Mouse (Mus musculus) kidney, postnatal 0 days (tissue): Measurements from ENCODE around the gene 1700028P14Rik. TPM values are rescaled to one million over a fixed set of nuclear protein-coding genes. Genes with fewer than 3 reads are reported as not detected.

Source experiments
- ATAC-seq: fragments of 200-750 bp; cut with Nextera tagmentation; replicated peaks from 2 replicates; pipeline ENCODE4 v1.8.0; 2017; ENCODE audit warnings: low read depth, moderate number of reproducible peaks, moderate TSS enrichment, moderate library complexity; ENCODE audit not compliant: low FRiP score
- DNase-seq: peaks from one replicate; pipeline ENCODE4 v3.0.0-alpha.2; 2016; ENCODE audit warnings: low spot score
- H3K27ac ChIP-seq: fragments of 300-500 bp; sonication (generic); 2 replicates; pipeline ENCODE4 v1.5.1; 2014; ENCODE audit warnings: mild to moderate bottlenecking
- H3K27me3 ChIP-seq: fragments of 300-500 bp; sonication (generic); 2 replicates; pipeline ENCODE4 v1.6.1; 2014; ENCODE audit warnings: low read length, mixed read lengths; ENCODE audit not compliant: insufficient read depth
- H3K36me3 ChIP-seq: fragments of 300-500 bp; sonication (generic); 2 replicates; pipeline ENCODE4 v1.6.1; 2014; ENCODE audit warnings: low read length, mixed read lengths; ENCODE audit not compliant: insufficient read depth
- H3K4me1 ChIP-seq: fragments of 300-500 bp; sonication (generic); replicated peaks from 2 replicates; pipeline ENCODE4 v1.6.1; 2014; ENCODE audit warnings: antibody characterized with exemption, low read length, mixed read lengths; ENCODE audit not compliant: insufficient read depth
- H3K4me2 ChIP-seq: fragments of 300-500 bp; sonication (generic); 2 replicates; pipeline ENCODE4 v1.6.1; 2014; ENCODE audit warnings: mild to moderate bottlenecking, low read length, moderate library complexity, mixed read lengths
- H3K4me3 ChIP-seq: fragments of 300-500 bp; sonication (generic); replicated peaks from 2 replicates; pipeline ENCODE4 v1.5.1; 2014; ENCODE audit warnings: low read depth, low read length
- H3K9ac ChIP-seq: fragments of 300-500 bp; sonication (generic); 2 replicates; pipeline ENCODE4 v1.6.1; 2014; ENCODE audit warnings: low read depth, low read length
- H3K9me3 ChIP-seq: fragments of 300-500 bp; sonication (generic); replicated peaks from 2 replicates; pipeline ENCODE4 v1.6.1; 2016; ENCODE audit warnings: low read length, inconsistent platforms, mixed read lengths
- CTCF ChIP-seq: IDR thresholded peaks from 2 replicates; pipeline ENCODE4 v1.5.1; 2016; ENCODE audit warnings: antibody characterized with exemption, low read depth, mild to moderate bottlenecking, moderate library complexity
- WGBS: fragments of 180-500 bp; shearing (Covaris S2); extraction: QIAGEN DNeasy Blood & Tissue Kit; methylation state at CpG from one replicate; pipeline ENCODE4 v1.1.7; 2014; 5-methylcytosine and 5-hydroxymethylcytosine counted together
- polyA plus RNA-seq: library from polyadenylated mRNA; unstranded; fragments of >200 nt; fragmentation: Nextera tagmentation; extraction: Ambion mirVana; gene quantifications from 2 replicates; pipeline ENCODE4 v1.2.1, GENCODE M21; 2015

The 1700028P14Rik gene
- polyA plus RNA-seq, 1 experiment from 2014 or later: 1.2 TPM

DNA sequence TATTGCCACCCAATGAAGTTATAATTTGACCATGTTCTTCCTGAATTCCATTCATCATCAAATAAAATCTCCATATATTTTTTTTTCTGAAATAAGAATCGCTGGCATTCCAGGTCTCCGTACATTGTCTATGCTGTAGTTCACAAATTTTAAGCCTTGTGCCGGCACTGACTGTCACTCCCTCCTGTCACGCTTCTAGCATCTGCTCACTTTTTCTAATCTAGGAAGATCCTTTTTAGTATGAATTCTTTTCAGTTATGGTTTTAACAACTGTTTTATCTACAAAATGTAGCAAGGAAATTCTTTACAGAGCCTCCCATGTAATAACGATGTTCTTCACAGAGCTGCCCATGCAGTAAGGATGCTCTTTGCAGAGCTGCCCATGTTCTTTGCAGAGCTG lies 134.1 kb downstream of the 1700028P14Rik start:
- Histone ChIP-seq H3K9me3 (no peaks in the 10 kb centered on the region), H3K27me3 (no peaks in the 10 kb centered on the region), H3K4me1 (no peaks in the 10 kb centered on the region), H3K36me3 (no peaks in the 10 kb centered on the region), H3K4me2 (no peak overlapping the region), H3K4me3 (no peak overlapping the region), H3K27ac (no peak overlapping the region), H3K9ac (no peak overlapping the region)
- no peak for DNase-seq
- ATAC-seq: no peak
- TF ChIP-seq CTCF: no peak
- 85% methylated on average over 5 of the region's 5 CpGs for WGBS

DNA sequence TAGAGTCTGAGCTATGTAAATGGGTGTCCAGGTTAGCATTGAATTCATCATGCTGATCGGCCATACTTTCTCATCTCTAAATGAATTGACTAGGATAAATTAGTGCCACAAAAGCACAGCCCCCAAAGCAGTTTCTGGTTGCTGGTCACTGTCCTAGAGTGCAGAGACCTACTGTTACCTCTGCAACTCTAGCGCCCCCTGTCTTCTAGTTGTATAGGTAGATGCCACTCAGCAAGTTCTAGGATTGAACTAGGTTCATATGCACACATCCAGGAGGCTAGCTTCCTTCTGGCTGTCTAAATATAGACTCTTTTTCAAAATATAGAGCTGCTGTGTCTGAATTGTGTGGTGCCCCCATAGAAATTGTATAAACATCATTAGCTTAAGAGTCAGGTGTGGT lies 141.3 kb downstream of the 1700028P14Rik start:
- Histone ChIP-seq H3K4me1 (no peaks in the 10 kb centered on the region; the same call in 1 of the 2 replicates), H3K27me3 (no peaks in the 10 kb centered on the region), H3K4me2 (no peak overlapping the region), H3K4me3 (no peak overlapping the region), H3K9me3 (no peaks in the 10 kb centered on the region), H3K27ac (no peak overlapping the region), H3K9ac (no peak overlapping the region), H3K36me3 (no peaks in the 10 kb centered on the region)
- WGBS: 52% methylated on average over 2 of the region's 2 CpGs
- no peak for ATAC-seq
- no peak for DNase-seq
- peak; percentile 54 for TF ChIP-seq CTCF

Other genes starting within 250 kb of the 1700028P14Rik start
- 2.6 and 2.7 TPM in 2 replicates for gene Mamdc2, start 204.4 kb downstream of the 1700028P14Rik start, polyA plus RNA-seq
- 4.5 and 5.9 TPM in 2 replicates for gene Ptar1, start 34.6 kb upstream of the 1700028P14Rik start, polyA plus RNA-seq
- 1.3 and 1.4 TPM in 2 replicates for gene Apba1, start 106.1 kb upstream of the 1700028P14Rik start, polyA plus RNA-seq